Mouse (Mus musculus): ENCODE data around the gene Csrp2. TPM values are rescaled to one million over a fixed set of nuclear protein-coding genes. Genes with fewer than 3 reads are reported as not detected.

The Csrp2 gene
- polyA plus RNA-seq, 1 experiment from 2014 or later, result 193 TPM

DNA sequence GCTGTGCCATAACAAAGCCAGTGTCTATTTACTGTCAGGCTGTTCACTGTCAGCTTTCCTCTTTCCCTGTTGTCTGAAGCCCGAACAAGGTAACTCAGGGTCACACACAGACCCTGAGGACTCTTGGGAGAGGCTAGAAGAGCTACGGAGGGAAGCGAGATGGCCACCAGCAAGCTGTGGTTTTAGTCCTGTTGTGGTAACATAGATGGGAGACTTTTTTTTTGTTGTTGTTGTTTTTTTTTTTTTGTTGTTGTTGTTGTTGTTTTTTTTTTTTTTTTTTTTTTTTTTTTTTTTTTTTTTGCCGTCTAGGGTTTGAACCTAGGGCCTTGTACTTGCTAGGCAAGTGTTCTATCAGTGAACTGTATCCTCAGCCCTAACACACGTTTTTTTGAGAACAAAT is 14.0 kb downstream of the Csrp2 start:
- no peak overlapping the region for H3K4me3 ChIP-seq
- peaks cover 10% of the 10 kb centered on the region; the same call in 1 of the 2 replicates for H3K36me3 ChIP-seq
- H3K27me3 ChIP-seq, result no peaks in the 10 kb centered on the region
- H3K27ac ChIP-seq, result no peak overlapping the region
- WGBS, result 78% methylated on average over 5 of the region's 5 CpGs
- no peaks in the 10 kb centered on the region for H3K9me3 ChIP-seq
- peaks cover 21% of the 10 kb centered on the region; the same call in 1 of the 2 replicates for H3K4me1 ChIP-seq
- ATAC-seq (ENCODE audit: borderline replicate concordance, extremely low read depth, low FRiP score, low TSS enrichment), result no peak
- no peak overlapping the region for H3K9ac ChIP-seq
- H3K4me2 ChIP-seq, result no peak overlapping the region

GRCm38 (mm10) chr10:110935081-110935480 is 15.5 kb downstream of the Csrp2 start:
- WGBS, result 81% methylated on average over 11 of the region's 11 CpGs
- ATAC-seq (ENCODE audit: borderline replicate concordance, extremely low read depth, low FRiP score, low TSS enrichment), result no peak
- Histone ChIP-seq H3K36me3 (peaks cover 19% of the 10 kb centered on the region; the same call in 1 of the 2 replicates), H3K4me1 (peaks cover 19% of the 10 kb centered on the region; the same call in 1 of the 2 replicates), H3K9ac (no peak overlapping the region), H3K27me3 (no peaks in the 10 kb centered on the region), H3K4me2 (no peak overlapping the region), H3K4me3 (no peak overlapping the region), H3K9me3 (no peaks in the 10 kb centered on the region), H3K27ac (no peak overlapping the region)

DNA sequence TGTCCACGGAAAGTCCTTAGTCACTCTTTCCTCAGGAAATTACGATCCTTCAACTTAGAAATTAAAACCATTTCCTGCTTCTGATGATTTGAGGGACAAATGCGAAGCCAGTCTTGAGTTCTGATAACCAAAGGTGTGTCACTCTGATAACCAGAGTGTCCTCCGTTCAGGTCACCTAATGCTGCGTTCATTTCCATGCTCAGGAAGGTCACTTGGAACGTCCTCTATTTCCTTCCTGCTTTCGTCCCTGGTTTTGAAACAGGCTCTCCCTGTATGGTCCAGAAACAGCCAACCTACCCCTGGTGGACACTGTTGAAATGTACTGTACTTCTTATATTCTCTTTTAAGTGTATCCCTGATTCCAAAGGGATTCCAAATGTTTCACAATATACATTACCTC is 16.1 kb downstream of the Csrp2 start:
- no peak overlapping the region for H3K9ac ChIP-seq
- H3K4me3 ChIP-seq, result no peak overlapping the region
- H3K4me2 ChIP-seq, result no peak overlapping the region
- no peaks in the 10 kb centered on the region for H3K27me3 ChIP-seq
- H3K9me3 ChIP-seq, result no peaks in the 10 kb centered on the region
- 70% methylated on average over 7 of the region's 7 CpGs for WGBS
- peaks cover 19% of the 10 kb centered on the region; the same call in 1 of the 2 replicates for H3K36me3 ChIP-seq
- no peak overlapping the region for H3K27ac ChIP-seq
- no peak for ATAC-seq (ENCODE audit: borderline replicate concordance, extremely low read depth, low FRiP score, low TSS enrichment)
- H3K4me1 ChIP-seq, result peaks cover 21% of the 10 kb centered on the region; the same call in 1 of the 2 replicates

- Histone ChIP-seq H3K27ac (no peak overlapping the region), H3K27me3 (no peaks in the 10 kb centered on the region), H3K4me1 (peaks cover 10% of the 10 kb centered on the region; the same call in 1 of the 2 replicates), H3K4me2 (no peak overlapping the region), H3K9ac (no peak overlapping the region), H3K4me3 (no peak overlapping the region), H3K9me3 (no peaks in the 10 kb centered on the region), H3K36me3 (peaks cover 31% of the 10 kb centered on the region)
- WGBS, result 89% methylated on average over 7 of the region's 7 CpGs
- ATAC-seq (ENCODE audit: borderline replicate concordance, extremely low read depth, low FRiP score, low TSS enrichment), result no peak
Measured at GRCm38 (mm10) chr10:110938361-110938760, 18.8 kb downstream of the Csrp2 start.

DNA sequence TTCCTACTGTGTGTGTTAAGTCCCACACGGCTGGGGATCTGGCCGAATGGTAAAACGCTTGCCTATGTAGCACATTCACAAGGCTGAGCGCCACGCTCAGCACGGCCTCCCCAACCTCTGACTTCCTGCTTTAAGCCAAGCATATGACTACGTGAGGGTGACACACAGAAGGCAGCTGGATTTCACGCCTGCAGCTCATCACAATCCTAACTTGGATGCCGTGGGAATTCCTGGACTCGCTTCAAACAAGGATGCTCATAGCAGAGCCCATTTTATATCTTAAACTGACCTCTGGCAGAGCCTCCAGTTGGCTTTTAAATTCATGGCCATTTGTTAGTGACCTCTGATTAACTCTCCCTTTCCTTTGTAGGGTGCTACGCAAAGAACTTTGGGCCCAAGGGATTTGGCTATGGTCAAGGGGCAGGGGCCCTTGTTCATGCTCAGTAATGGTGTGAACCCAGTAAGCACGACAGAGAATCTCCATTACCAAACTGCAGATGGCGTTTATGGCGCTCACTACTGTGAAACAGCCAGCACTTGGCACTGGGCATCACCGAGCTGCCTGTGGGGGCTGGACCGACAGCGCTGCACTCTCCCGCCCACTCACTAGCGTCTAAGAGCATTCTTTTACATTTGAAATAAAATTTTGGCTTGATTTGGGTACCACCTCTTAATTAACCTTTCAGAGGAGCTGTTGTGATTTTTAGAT is 19.4 kb downstream of the Csrp2 start:
- Histone ChIP-seq H3K9ac (no peak overlapping the region), H3K4me2 (no peak overlapping the region), H3K9me3 (no peaks in the 10 kb centered on the region), H3K4me1 (peaks cover 10% of the 10 kb centered on the region; the same call in 1 of the 2 replicates), H3K27ac (peak overlapping the region; percentile 12; the same call in 1 of the 2 replicates), H3K27me3 (no peaks in the 10 kb centered on the region), H3K4me3 (no peak overlapping the region), H3K36me3 (peaks cover 32% of the 10 kb centered on the region)
- 67% methylated on average over 19 of the region's 19 CpGs for WGBS
- peak; percentile 44; the same call in 1 of the 2 replicates for ATAC-seq (ENCODE audit: borderline replicate concordance, extremely low read depth, low FRiP score, low TSS enrichment)

DNA sequence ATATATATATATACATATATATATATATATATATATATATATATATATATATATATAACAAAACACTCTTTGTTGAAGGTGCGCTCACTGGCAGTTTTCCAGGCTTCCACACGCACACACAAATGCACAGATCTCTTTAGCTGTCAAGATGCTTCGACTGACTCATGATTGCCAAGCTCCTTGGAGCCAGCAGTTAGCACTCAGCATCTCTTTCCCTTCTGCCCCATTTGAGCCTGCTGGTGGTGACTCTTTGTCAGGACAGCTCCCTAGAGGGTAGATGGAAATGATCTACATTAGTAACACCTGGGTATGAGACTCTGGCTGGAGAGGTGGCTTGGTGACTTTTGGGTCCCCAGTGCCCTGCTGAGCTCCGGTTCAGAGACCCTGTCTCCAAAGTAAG is 20.1 kb downstream of the Csrp2 start:
- H3K9me3 ChIP-seq, result no peaks in the 10 kb centered on the region
- no peak overlapping the region for H3K9ac ChIP-seq
- H3K4me1 ChIP-seq, result peaks cover 10% of the 10 kb centered on the region; the same call in 1 of the 2 replicates
- H3K27me3 ChIP-seq, result no peaks in the 10 kb centered on the region
- no peak overlapping the region for H3K4me2 ChIP-seq
- H3K36me3 ChIP-seq, result peaks cover 35% of the 10 kb centered on the region
- WGBS, result 57% methylated on average over 4 of the region's 4 CpGs
- H3K27ac ChIP-seq, result 0 out of 2 replicates have a peak overlapping the region, but pooled peaks have one; percentile 6
- no peak overlapping the region for H3K4me3 ChIP-seq
- ATAC-seq (ENCODE audit: borderline replicate concordance, extremely low read depth, low FRiP score, low TSS enrichment), result no peak

GRCm38 (mm10) chr10:110940740-110941398 is 21.3 kb downstream of the Csrp2 start:
- Histone ChIP-seq H3K9ac (no peak overlapping the region), H3K4me1 (peaks cover 10% of the 10 kb centered on the region; the same call in 1 of the 2 replicates), H3K27ac (no peak overlapping the region), H3K36me3 (peaks cover 35% of the 10 kb centered on the region), H3K27me3 (no peaks in the 10 kb centered on the region), H3K9me3 (no peaks in the 10 kb centered on the region), H3K4me2 (no peak overlapping the region), H3K4me3 (no peak overlapping the region)
- 77% methylated on average over 13 of the region's 13 CpGs for WGBS
- peak; percentile 56; the same call in 1 of the 2 replicates for ATAC-seq (ENCODE audit: borderline replicate concordance, extremely low read depth, low FRiP score, low TSS enrichment)

DNA sequence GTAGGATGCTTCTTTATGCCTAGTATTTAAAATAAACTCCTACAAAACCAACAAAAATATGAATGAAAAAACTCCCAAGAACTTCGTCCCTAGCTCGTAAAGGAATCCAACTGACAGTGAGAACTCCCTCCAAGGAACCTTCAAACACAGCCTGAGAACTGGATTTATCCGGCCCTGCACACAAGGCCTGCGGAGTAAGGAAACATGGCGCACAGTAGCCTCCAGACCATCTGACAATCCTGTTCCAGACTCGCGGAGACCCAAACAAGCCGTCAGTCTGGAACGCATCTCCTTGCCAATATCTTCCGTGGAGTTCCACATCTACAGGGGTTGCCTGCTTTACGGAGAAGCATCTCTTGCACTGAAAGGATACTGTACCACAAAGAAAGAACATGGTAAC is 22.4 kb downstream of the Csrp2 start:
- peaks cover 43% of the 10 kb centered on the region for H3K36me3 ChIP-seq
- WGBS, result 90% methylated on average over 11 of the region's 11 CpGs
- H3K27me3 ChIP-seq, result no peaks in the 10 kb centered on the region
- ATAC-seq (ENCODE audit: borderline replicate concordance, extremely low read depth, low FRiP score, low TSS enrichment), result no peak
- no peaks in the 10 kb centered on the region for H3K9me3 ChIP-seq
- H3K4me3 ChIP-seq, result no peak overlapping the region
- no peak overlapping the region for H3K9ac ChIP-seq
- H3K4me1 ChIP-seq, result peaks cover 10% of the 10 kb centered on the region; the same call in 1 of the 2 replicates
- H3K4me2 ChIP-seq, result no peak overlapping the region
- no peak overlapping the region for H3K27ac ChIP-seq

DNA sequence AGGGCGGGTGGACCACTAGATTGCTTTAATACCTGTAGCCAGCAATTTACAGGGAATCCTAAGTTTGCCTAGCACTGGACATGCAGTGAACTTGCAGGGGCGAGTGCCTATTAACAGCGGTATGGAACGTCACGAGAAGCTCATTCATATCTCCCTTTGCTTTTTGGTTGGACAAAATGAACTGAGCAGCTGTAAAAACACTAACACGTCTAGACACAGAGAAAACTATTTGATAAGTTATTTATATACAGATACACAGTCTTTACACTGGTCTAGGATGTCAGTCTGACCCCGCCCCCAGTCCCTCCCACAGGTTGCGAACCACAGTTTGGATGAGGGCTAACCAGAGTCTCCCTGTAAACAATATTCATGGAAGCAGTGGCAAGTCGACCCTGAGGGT is 23.2 kb downstream of the Csrp2 start:
- H3K9ac ChIP-seq, result no peak overlapping the region
- 79% methylated on average over 9 of the region's 9 CpGs for WGBS
- peaks cover 10% of the 10 kb centered on the region; the same call in 1 of the 2 replicates for H3K4me1 ChIP-seq
- H3K27ac ChIP-seq, result no peak overlapping the region
- peaks cover 47% of the 10 kb centered on the region for H3K36me3 ChIP-seq
- no peaks in the 10 kb centered on the region for H3K27me3 ChIP-seq
- H3K9me3 ChIP-seq, result no peaks in the 10 kb centered on the region
- no peak overlapping the region for H3K4me3 ChIP-seq
- H3K4me2 ChIP-seq, result no peak overlapping the region
- ATAC-seq (ENCODE audit: borderline replicate concordance, extremely low read depth, low FRiP score, low TSS enrichment), result no peak

DNA sequence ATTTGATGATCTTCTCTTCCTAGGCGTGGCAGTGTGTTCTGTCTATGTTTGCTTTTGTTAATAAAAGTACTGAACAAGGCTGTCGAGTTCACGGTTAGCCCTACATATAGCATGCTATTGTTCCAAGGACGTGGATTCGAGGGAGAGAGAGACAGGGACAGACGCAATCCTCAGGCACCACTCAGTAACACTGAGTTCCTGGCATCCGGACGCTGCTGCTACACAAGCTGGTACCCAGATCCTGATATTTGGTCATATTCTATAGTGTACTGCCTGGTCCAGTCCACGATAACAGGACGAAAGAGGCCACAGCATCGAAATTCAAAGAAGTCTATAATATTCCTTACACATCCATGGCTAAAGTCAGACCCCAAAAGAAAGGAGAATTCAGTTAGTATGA is 24.6 kb downstream of the Csrp2 start:
- Histone ChIP-seq H3K4me3 (no peak overlapping the region), H3K9ac (no peak overlapping the region), H3K36me3 (peaks cover 37% of the 10 kb centered on the region), H3K27ac (no peak overlapping the region), H3K4me2 (no peak overlapping the region), H3K4me1 (peaks cover 10% of the 10 kb centered on the region; the same call in 1 of the 2 replicates), H3K9me3 (no peaks in the 10 kb centered on the region), H3K27me3 (no peaks in the 10 kb centered on the region)
- 89% methylated on average over 11 of the region's 11 CpGs for WGBS
- no peak for ATAC-seq (ENCODE audit: borderline replicate concordance, extremely low read depth, low FRiP score, low TSS enrichment)

- no peak for ATAC-seq (ENCODE audit: borderline replicate concordance, extremely low read depth, low FRiP score, low TSS enrichment)
- H3K27ac ChIP-seq, result no peak overlapping the region
- H3K27me3 ChIP-seq, result no peaks in the 10 kb centered on the region
- no peak overlapping the region for H3K9ac ChIP-seq
- no peaks in the 10 kb centered on the region for H3K9me3 ChIP-seq
- WGBS, result 80% methylated on average over 12 of the region's 12 CpGs
- H3K4me2 ChIP-seq, result no peak overlapping the region
- no peak overlapping the region for H3K4me3 ChIP-seq
- no peaks in the 10 kb centered on the region for H3K4me1 ChIP-seq
- peaks cover 34% of the 10 kb centered on the region for H3K36me3 ChIP-seq
Measured at GRCm38 (mm10) chr10:110945966-110946365, 26.4 kb downstream of the Csrp2 start.

DNA sequence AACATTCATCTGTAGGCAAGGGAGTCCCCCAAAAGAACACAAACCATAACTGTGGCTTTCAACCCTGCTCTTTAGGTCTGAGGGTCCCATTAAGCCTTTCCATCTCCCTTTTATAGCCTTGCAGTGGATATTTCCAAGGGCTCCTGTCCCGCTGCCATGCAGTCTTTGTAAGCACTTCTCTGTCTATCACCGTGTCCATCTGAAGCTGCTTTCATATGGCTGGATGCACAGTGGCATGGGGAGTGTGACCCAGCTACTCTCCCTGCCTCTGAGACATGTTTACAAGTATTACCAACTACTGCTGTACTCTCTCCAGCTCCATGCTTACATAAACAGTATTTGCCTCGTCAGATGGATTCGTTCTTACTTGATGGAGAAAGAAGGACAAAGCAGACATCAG is 28.0 kb downstream of the Csrp2 start:
- WGBS, result 75% methylated on average over 4 of the region's 4 CpGs
- no peak overlapping the region for H3K9ac ChIP-seq
- no peak for ATAC-seq (ENCODE audit: borderline replicate concordance, extremely low read depth, low FRiP score, low TSS enrichment)
- H3K4me3 ChIP-seq, result no peak overlapping the region
- no peaks in the 10 kb centered on the region for H3K9me3 ChIP-seq
- H3K27ac ChIP-seq, result no peak overlapping the region
- H3K27me3 ChIP-seq, result no peaks in the 10 kb centered on the region
- no peak overlapping the region for H3K4me2 ChIP-seq
- H3K36me3 ChIP-seq, result peaks cover 28% of the 10 kb centered on the region
- peaks cover 6% of the 10 kb centered on the region for H3K4me1 ChIP-seq

Data from lung, embryonic 15.5 days (tissue).